Mouse (Mus musculus) CH12.LX (cell line): ENCODE results near the gene Prss34. TPM values are rescaled to one million over a fixed set of nuclear protein-coding genes. Genes with fewer than 3 reads are reported as not detected.

ENCODE experiments used
- DNase-seq: peaks from one replicate; pipeline ENCODE4 v3.0.0-alpha.2; 2013; ENCODE audit errors: extremely low read depth
- H3K27ac ChIP-seq: 2 replicates; pipeline ENCODE4 v1.5.1; 2012; ENCODE audit warnings: low read depth, mild to moderate bottlenecking, control low read depth, moderate library complexity; ENCODE audit not compliant: insufficient read depth
- H3K27me3 ChIP-seq: replicated peaks from 2 replicates; pipeline ENCODE3; 2012; ENCODE audit warnings: inconsistent platforms
- H3K36me3 ChIP-seq, 2 experiments: replicated peaks in 1 of 2; 2 replicates each; pipeline versions ENCODE3 to v1.6.1; 2012; ENCODE audit warnings: inconsistent platforms in 1 of 2, low read length in 1 of 2, mild to moderate bottlenecking in 1 of 2, mixed read lengths in 1 of 2, moderate library complexity in 1 of 2; ENCODE audit not compliant: control insufficient read depth in 1 of 2, insufficient read depth in 1 of 2
- H3K4me1 ChIP-seq, 2 experiments: 2 replicates each; pipeline ENCODE4 v1.6.1; 2012; ENCODE audit warnings: inconsistent platforms in 1 of 2, moderate library complexity in 1 of 2; ENCODE audit not compliant: insufficient read depth in 2 of 2, control insufficient read depth in 1 of 2
- H3K4me2 ChIP-seq: 2 replicates; pipeline ENCODE4 v1.6.1; 2012; ENCODE audit warnings: low read depth, mild to moderate bottlenecking, control low read depth; ENCODE audit not compliant: poor library complexity, insufficient read depth, severe bottlenecking
- H3K4me3 ChIP-seq, 3 experiments: fragments of 150-350 bp in 1 of 3; sonication (generic) in 1 of 3; replicated peaks in 1 of 3; 2 replicates each; pipeline versions ENCODE3 to v1.5.1; 2011 to 2012; ENCODE audit warnings: low read depth in 2 of 3, low read length in 2 of 3, mild to moderate bottlenecking in 2 of 3, moderate library complexity in 2 of 3, control low read depth in 1 of 3, improper control_type of control experiment in 1 of 3, inconsistent platforms in 1 of 3, mixed read lengths in 1 of 3; ENCODE audit not compliant: poor library complexity in 1 of 3
- H3K79me2 ChIP-seq: replicated peaks from 2 replicates; pipeline ENCODE4 v1.6.1; 2012; ENCODE audit warnings: mild to moderate bottlenecking, moderate library complexity; ENCODE audit not compliant: control insufficient read depth, poor library complexity, insufficient read depth, severe bottlenecking; ENCODE audit errors: extremely low read depth
- H3K9ac ChIP-seq: 2 replicates; pipeline ENCODE4 v1.6.1; 2012; ENCODE audit warnings: low read depth, mild to moderate bottlenecking, control low read depth, moderate library complexity; ENCODE audit not compliant: insufficient read depth
- H3K9me3 ChIP-seq: replicated peaks from 2 replicates; pipeline ENCODE3; 2012; ENCODE audit warnings: low read length, inconsistent platforms, mixed read lengths
- CHD1 ChIP-seq: IDR thresholded peaks from 2 replicates; pipeline ENCODE4 v1.6.1; 2012; ENCODE audit warnings: low read depth, low read length, improper control_type of control experiment, inconsistent platforms
- CTCF ChIP-seq, 2 experiments: IDR thresholded peaks in 1 of 2; conservative IDR thresholded peaks in 1 of 2; 2 replicates each; pipeline ENCODE4 v1.5.1; 2011 to 2012; ENCODE audit warnings: low read depth in 2 of 2, low read length in 2 of 2, improper control_type of control experiment in 1 of 2, inconsistent platforms in 1 of 2, mild to moderate bottlenecking in 1 of 2, moderate library complexity in 1 of 2
- EP300 ChIP-seq: IDR thresholded peaks from 2 replicates; pipeline ENCODE4 v1.6.1; 2011; ENCODE audit warnings: low read length, improper control_type of control experiment
- IRF4 ChIP-seq: IDR thresholded peaks from 2 replicates; pipeline ENCODE4 v1.6.1; 2014; ENCODE audit warnings: low read depth, mild to moderate bottlenecking, inconsistent platforms, low read length, improper control_type of control experiment
- JUN ChIP-seq: IDR thresholded peaks from 2 replicates; pipeline ENCODE4 v1.6.1; 2011; ENCODE audit warnings: low read depth, mild to moderate bottlenecking, low read length, improper control_type of control experiment, moderate library complexity; ENCODE audit not compliant: insufficient read depth
- MAFK ChIP-seq: IDR thresholded peaks from 2 replicates; pipeline ENCODE4 v1.6.1; 2011; ENCODE audit warnings: low read length, improper control_type of control experiment; ENCODE audit not compliant: insufficient replicate concordance
- MAX ChIP-seq: IDR thresholded peaks from 2 replicates; pipeline ENCODE4 v1.6.1; 2011; ENCODE audit warnings: low read length, improper control_type of control experiment
- MAZ ChIP-seq: IDR thresholded peaks from 2 replicates; pipeline ENCODE4 v1.6.1; 2012; ENCODE audit warnings: low read depth, mild to moderate bottlenecking, inconsistent platforms, low read length, improper control_type of control experiment, moderate library complexity
- MXI1 ChIP-seq: IDR thresholded peaks from 2 replicates; pipeline ENCODE4 v1.6.1; 2011; ENCODE audit warnings: mild to moderate bottlenecking, low read depth, low read length, improper control_type of control experiment
- NRF1 ChIP-seq: IDR thresholded peaks from 2 replicates; pipeline ENCODE4 v1.6.1; 2014; ENCODE audit warnings: low read depth, mild to moderate bottlenecking, inconsistent platforms, low read length, improper control_type of control experiment, moderate library complexity
- RAD21 ChIP-seq: IDR thresholded peaks from 2 replicates; pipeline ENCODE4 v1.6.1; 2011; ENCODE audit warnings: low read depth, mild to moderate bottlenecking, low read length, improper control_type of control experiment, moderate library complexity
- RCOR1 ChIP-seq: conservative IDR thresholded peaks from 2 replicates; pipeline ENCODE4 v1.6.1; 2012; ENCODE audit warnings: low read depth, mild to moderate bottlenecking, inconsistent platforms, low read length, improper control_type of control experiment
- SMC3 ChIP-seq: IDR thresholded peaks from 2 replicates; pipeline ENCODE4 v1.6.1; 2011; ENCODE audit warnings: low read depth, low read length, improper control_type of control experiment
- TBP ChIP-seq: conservative IDR thresholded peaks from 2 replicates; pipeline ENCODE4 v1.6.1; 2011; ENCODE audit warnings: low read depth, low read length, improper control_type of control experiment
- UBTF ChIP-seq: IDR thresholded peaks from 2 replicates; pipeline ENCODE4 v1.6.1; 2012; ENCODE audit warnings: low read depth, mild to moderate bottlenecking, inconsistent platforms, low read length, improper control_type of control experiment, moderate library complexity
- dilution Hi-C: fragments of 300-500 bp; cut with MboI; formaldehyde crosslinking; loops from 2 replicates; pipeline ENCODE4 v1.14.3; 2020; ENCODE audit warnings: low sequenced_read_pairs; ENCODE audit not compliant: extremely low pct_unique_long_range_greater_than_20kb, extremely low pct_ligation_motif_present
- in situ Hi-C: fragments of 300-500 bp; cut with MboI; formaldehyde crosslinking; loops from 3 replicates; pipeline ENCODE4 v1.14.3; 2019; ENCODE audit warnings: low sequenced_read_pairs, low pct_ligation_motif_present, low pct_unique_long_range_greater_than_20kb, mixed read lengths
- polyA plus RNA-seq: library from polyadenylated mRNA; unstranded; fragments of >175 nt; gene quantifications from 2 replicates; pipeline ENCODE4 v1.2.1, GENCODE M21; 2012; ENCODE audit warnings: low read depth; ENCODE audit not compliant: insufficient read length
- total RNA-seq, 2 experiments: library from RNA; depleted of rRNA; stranded (reverse); fragments of 300-350 nt in 1 of 2; fragments of >200 nt in 1 of 2; gene quantifications; 2 replicates each; pipeline ENCODE4 v1.2.3; 2012 to 2014

The Prss34 gene
- total and polyA plus RNA-seq, 3 experiments, result not detected

- no peak overlapping the region for H3K9ac ChIP-seq
- in situ Hi-C loops, result no loop called here
These were observed 7.8 kb upstream of the Prss34 start for GRCm38 (mm10) chr17:25290411-25290810.

GRCm38 (mm10) chr17:25293495-25293894, 4.7 kb upstream of the Prss34 start:
- no peak overlapping the region for H3K27ac ChIP-seq
- dilution Hi-C loops (no loop called here), in situ Hi-C loops (no loop called here)
- H3K4me3 ChIP-seq, result no peak overlapping the region
- H3K27me3 ChIP-seq, result peaks cover 76% of the 10 kb centered on the region
- peaks cover 4% of the 10 kb centered on the region in 2 experiments; a peak in 3 of 4 replicates for H3K4me1 ChIP-seq
- TF ChIP-seq MAX (no peak), CHD1 (no peak), RCOR1 (no peak)
- no peaks in the 10 kb centered on the region for H3K36me3 ChIP-seq
- H3K4me2 ChIP-seq, result no peak overlapping the region
- H3K9ac ChIP-seq, result no peak overlapping the region
- DNase-seq, result no peak
- no peaks in the 10 kb centered on the region for H3K9me3 ChIP-seq
- H3K79me2 ChIP-seq, result no peaks in the 10 kb centered on the region

More at GRCm38 (mm10) chr17:25290411-25290810, 7.8 kb upstream of the Prss34 start:
- TF ChIP-seq SMC3, result peak; percentile 11; the same call in 1 of the 2 replicates
- TF ChIP-seq RAD21, result peak; percentile 26
- TF ChIP-seq CTCF (conservative IDR thresholded peaks at IDR 0.05 in 1 of 2, IDR thresholded peaks at IDR 0.05 in 1 of 2; ENCODE audit: low read depth in 2 of 2, low read length in 2 of 2), result peak in 1 of 2 experiments; percentile 51; a peak in 2 of 4 replicates
- TF ChIP-seq MAZ, result no peak
- no peak for DNase-seq
- Histone ChIP-seq H3K9me3 (peaks cover 3% of the 10 kb centered on the region), H3K4me2 (no peak overlapping the region), H3K27me3 (peaks cover 53% of the 10 kb centered on the region), H3K4me1 (no peaks in the 10 kb centered on the region), H3K27ac (no peak overlapping the region), H3K4me3 (no peak overlapping the region), H3K79me2 (no peaks in the 10 kb centered on the region), H3K36me3 (no peaks in the 10 kb centered on the region)
- dilution Hi-C loops, result no loop called here

GRCm38 (mm10) chr17:25294111-25294510, 4.1 kb upstream of the Prss34 start:
- TF ChIP-seq EP300 (no peak), JUN (no peak), MAZ (no peak), IRF4 (no peak), RAD21 (no peak), CHD1 (no peak), UBTF (no peak), MAFK (no peak), TBP (no peak), MXI1 (no peak), NRF1 (no peak)
- Histone ChIP-seq H3K36me3 (no peaks in the 10 kb centered on the region), H3K9ac (no peak overlapping the region), H3K9me3 (no peaks in the 10 kb centered on the region), H3K4me3 (no peak overlapping the region), H3K27ac (no peak overlapping the region), H3K79me2 (no peaks in the 10 kb centered on the region), H3K27me3 (peaks cover 82% of the 10 kb centered on the region), H3K4me1 (peaks cover 4 to 8% of the 10 kb centered on the region in 2 experiments; a peak in 3 of 4 replicates), H3K4me2 (no peak overlapping the region)
- DNase-seq, result no peak
- in situ Hi-C loops (no loop called here), dilution Hi-C loops (no loop called here)
